Mouse (Mus musculus): ENCODE data around the gene Adck2.

GRCm38 (mm10) chr6:39539679-39540155 lies 34.0 kb upstream of the Adck2 start:
- TF ChIP-seq ZC3H11A (IDR thresholded peaks at IDR 0.05; ENCODE audit: borderline replicate concordance, low read depth, low read length) (no peak), CHD2 (IDR thresholded peaks at IDR 0.05; ENCODE audit: low read depth, low read length) (no peak), ZNF384 (IDR thresholded peaks at IDR 0.05; ENCODE audit: low read depth, low read length) (no peak)

Measured in ES-E14 (cell line).